Mouse (Mus musculus) forebrain, embryonic 11.5 days (tissue): ENCODE results near the gene Ola1. TPM values are rescaled to one million over a fixed set of nuclear protein-coding genes. Genes with fewer than 3 reads are reported as not detected.

ENCODE experiments used
- ATAC-seq: fragments of 200-750 bp; cut with Nextera tagmentation; replicated peaks from 2 replicates; pipeline ENCODE4 v1.8.0; 2017; ENCODE audit warnings: moderate TSS enrichment; ENCODE audit not compliant: low FRiP score
- DNase-seq: peaks from one replicate; pipeline ENCODE4 v3.0.0-alpha.2; 2017; ENCODE audit warnings: low spot score
- H3K27ac ChIP-seq: fragments of 300-500 bp; sonication (generic); 2 replicates; pipeline ENCODE4 v1.5.1; 2014; ENCODE audit warnings: low read depth, low read length
- H3K27me3 ChIP-seq: fragments of 300-500 bp; sonication (generic); 2 replicates; pipeline ENCODE4 v1.6.1; 2014; ENCODE audit warnings: mild to moderate bottlenecking, low read length, mixed read lengths; ENCODE audit not compliant: control insufficient read depth, insufficient read depth
- H3K36me3 ChIP-seq: fragments of 300-500 bp; sonication (generic); 2 replicates; pipeline ENCODE4 v1.6.1; 2014; ENCODE audit warnings: mild to moderate bottlenecking, low read length, moderate library complexity, mixed read lengths; ENCODE audit not compliant: control insufficient read depth, insufficient read depth
- H3K4me1 ChIP-seq: fragments of 300-500 bp; sonication (generic); replicated peaks from 2 replicates; pipeline ENCODE4 v1.6.1; 2014; ENCODE audit warnings: low read length, mixed read lengths; ENCODE audit not compliant: control insufficient read depth, insufficient read depth
- H3K4me2 ChIP-seq: fragments of 300-500 bp; sonication (generic); 2 replicates; pipeline ENCODE4 v1.6.1; 2014; ENCODE audit warnings: low read depth, mild to moderate bottlenecking, low read length, moderate library complexity, mixed read lengths; ENCODE audit not compliant: severe bottlenecking
- H3K4me3 ChIP-seq: fragments of 300-500 bp; sonication (generic); 2 replicates; pipeline ENCODE4 v1.5.1; 2014; ENCODE audit warnings: low read depth, low read length
- H3K9ac ChIP-seq: fragments of 300-500 bp; sonication (generic); 2 replicates; pipeline ENCODE4 v1.6.1; 2014; ENCODE audit warnings: low read length
- H3K9me3 ChIP-seq: fragments of 300-500 bp; sonication (generic); 2 replicates; pipeline ENCODE4 v1.6.1; 2016; ENCODE audit warnings: low read length, mixed read lengths; ENCODE audit not compliant: control insufficient read depth
- WGBS: fragments of 180-500 bp; shearing (Covaris S2); extraction: QIAGEN DNeasy Blood & Tissue Kit; methylation state at CpG from one replicate; pipeline ENCODE4 v1.1.7; 2014; 5-methylcytosine and 5-hydroxymethylcytosine counted together
- polyA plus RNA-seq: library from polyadenylated mRNA; unstranded; fragments of >200 nt; fragmentation: Nextera tagmentation; extraction: Ambion mirVana; gene quantifications from 2 replicates; pipeline ENCODE4 v1.2.1, GENCODE M21; 2014

Ola1 gene
- polyA plus RNA-seq, 1 experiment from 2014 or later, result 110 TPM

GRCm38 (mm10) chr2:73087641-73088040, 131.1 kb downstream of the Ola1 start:
- Histone ChIP-seq H3K27me3 (no peaks in the 10 kb centered on the region), H3K27ac (no peak overlapping the region), H3K4me1 (no peaks in the 10 kb centered on the region; the same call in 1 of the 2 replicates), H3K36me3 (no peaks in the 10 kb centered on the region), H3K9me3 (no peaks in the 10 kb centered on the region), H3K4me2 (no peak overlapping the region), H3K4me3 (no peak overlapping the region), H3K9ac (no peak overlapping the region)
- no peak for ATAC-seq
- DNase-seq, result no peak
- WGBS, result 66% methylated on average over 3 of the region's 3 CpGs

GRCm38 (mm10) chr2:73085669-73086304, 132.9 kb downstream of the Ola1 start:
- no peaks in the 10 kb centered on the region for H3K9me3 ChIP-seq
- DNase-seq (no peak), ATAC-seq (peak; percentile 64; the same call in 1 of the 2 replicates)
- H3K36me3 ChIP-seq, result no peaks in the 10 kb centered on the region
- no peaks in the 10 kb centered on the region for H3K27me3 ChIP-seq
- no peak overlapping the region for H3K4me2 ChIP-seq
- no peaks in the 10 kb centered on the region; the same call in 1 of the 2 replicates for H3K4me1 ChIP-seq
- H3K9ac ChIP-seq, result no peak overlapping the region
- 26% methylated on average over 8 of the region's 8 CpGs for WGBS
- H3K4me3 ChIP-seq, result no peak overlapping the region
- H3K27ac ChIP-seq, result no peak overlapping the region

GRCm38 (mm10) chr2:73082476-73082875, 136.2 kb downstream of the Ola1 start:
- ATAC-seq, result no peak
- WGBS, result 61% methylated on average over 10 of the region's 10 CpGs
- H3K27ac ChIP-seq, result no peak overlapping the region

GRCm38 (mm10) chr2:73081861-73082260, 136.9 kb downstream of the Ola1 start:
- Histone ChIP-seq H3K27me3 (no peaks in the 10 kb centered on the region), H3K27ac (no peak overlapping the region), H3K36me3 (no peaks in the 10 kb centered on the region), H3K4me1 (no peaks in the 10 kb centered on the region; the same call in 1 of the 2 replicates), H3K4me2 (no peak overlapping the region), H3K9ac (no peak overlapping the region), H3K9me3 (no peaks in the 10 kb centered on the region), H3K4me3 (no peak overlapping the region)
- WGBS, result 93% methylated on average over 2 of the region's 2 CpGs
- ATAC-seq, result no peak
- DNase-seq, result no peak

More at GRCm38 (mm10) chr2:73082476-73082875, 136.2 kb downstream of the Ola1 start:
- no peak overlapping the region for H3K4me2 ChIP-seq
- H3K4me1 ChIP-seq, result no peaks in the 10 kb centered on the region; the same call in 1 of the 2 replicates
- DNase-seq, result no peak
- H3K4me3 ChIP-seq, result no peak overlapping the region
- no peak overlapping the region for H3K9ac ChIP-seq
- H3K9me3 ChIP-seq, result no peaks in the 10 kb centered on the region
- no peaks in the 10 kb centered on the region for H3K27me3 ChIP-seq
- no peaks in the 10 kb centered on the region for H3K36me3 ChIP-seq

- Histone ChIP-seq H3K27ac (no peak overlapping the region), H3K9me3 (no peaks in the 10 kb centered on the region), H3K4me3 (no peak overlapping the region), H3K4me2 (no peak overlapping the region), H3K36me3 (no peaks in the 10 kb centered on the region), H3K27me3 (no peaks in the 10 kb centered on the region), H3K9ac (no peak overlapping the region), H3K4me1 (no peaks in the 10 kb centered on the region)
- DNase-seq (no peak), ATAC-seq (no peak)
- no CpG with 5 or more reads among the region's 2 CpGs for WGBS
Measured at GRCm38 (mm10) chr2:73080084-73080483, 138.6 kb downstream of the Ola1 start.

GRCm38 (mm10) chr2:73079311-73079710, 139.4 kb downstream of the Ola1 start:
- no peak overlapping the region for H3K4me3 ChIP-seq
- DNase-seq, result no peak
- ATAC-seq, result no peak
- H3K27ac ChIP-seq, result no peak overlapping the region
- no peaks in the 10 kb centered on the region for H3K4me1 ChIP-seq
- no peak overlapping the region for H3K4me2 ChIP-seq
- 77% methylated on average over 15 of the region's 15 CpGs for WGBS
- H3K9me3 ChIP-seq, result no peaks in the 10 kb centered on the region
- no peaks in the 10 kb centered on the region for H3K36me3 ChIP-seq
- H3K9ac ChIP-seq, result no peak overlapping the region
- H3K27me3 ChIP-seq, result no peaks in the 10 kb centered on the region

- ATAC-seq, result no peak
- Histone ChIP-seq H3K27ac (no peak overlapping the region), H3K9ac (no peak overlapping the region), H3K27me3 (peaks cover 2% of the 10 kb centered on the region; the same call in 1 of the 2 replicates), H3K4me3 (no peak overlapping the region), H3K9me3 (no peaks in the 10 kb centered on the region), H3K36me3 (no peaks in the 10 kb centered on the region), H3K4me2 (no peak overlapping the region), H3K4me1 (no peaks in the 10 kb centered on the region)
- 91% methylated on average over 11 of the region's 11 CpGs for WGBS
- DNase-seq, result no peak
Measured at GRCm38 (mm10) chr2:73073811-73074472, 144.8 kb downstream of the Ola1 start.

- Histone ChIP-seq H3K4me1 (no peaks in the 10 kb centered on the region), H3K36me3 (no peaks in the 10 kb centered on the region), H3K9me3 (no peaks in the 10 kb centered on the region), H3K4me2 (no peak overlapping the region), H3K27me3 (peaks cover 5% of the 10 kb centered on the region; the same call in 1 of the 2 replicates), H3K4me3 (no peak overlapping the region), H3K9ac (no peak overlapping the region), H3K27ac (no peak overlapping the region)
- ATAC-seq (no peak), DNase-seq (no peak)
- 72% methylated on average over 2 of the region's 2 CpGs for WGBS
Measured at GRCm38 (mm10) chr2:73071201-73071600, 147.5 kb downstream of the Ola1 start.
